Mouse (Mus musculus) heart, embryonic 12.5 days (tissue): ENCODE measurements around the gene Letm1. TPM values are rescaled to one million over a fixed set of nuclear protein-coding genes. Genes with fewer than 3 reads are reported as not detected.

Experiments used
- ATAC-seq: fragments of 200-750 bp; cut with Nextera tagmentation; 2 replicates; pipeline ENCODE4 v1.8.0; 2017; ENCODE audit warnings: moderate TSS enrichment, moderate library complexity; ENCODE audit not compliant: insufficient number of reproducible peaks, low FRiP score
- H3K27ac ChIP-seq: fragments of 300-500 bp; sonication (generic); 2 replicates; pipeline ENCODE4 v1.5.1; 2016; ENCODE audit warnings: mild to moderate bottlenecking, moderate library complexity; ENCODE audit not compliant: poor library complexity, severe bottlenecking
- H3K27me3 ChIP-seq: fragments of 300-500 bp; sonication (generic); replicated peaks from 2 replicates; pipeline ENCODE4 v1.6.1; 2016; ENCODE audit warnings: mild to moderate bottlenecking, moderate library complexity
- H3K36me3 ChIP-seq: fragments of 300-500 bp; sonication (generic); 2 replicates; pipeline ENCODE4 v1.6.1; 2016; ENCODE audit warnings: mild to moderate bottlenecking, moderate library complexity
- H3K4me1 ChIP-seq: fragments of 300-500 bp; sonication (generic); replicated peaks from 2 replicates; pipeline ENCODE4 v1.6.1; 2016; ENCODE audit warnings: mild to moderate bottlenecking
- H3K4me2 ChIP-seq: fragments of 300-500 bp; sonication (generic); 2 replicates; pipeline ENCODE4 v1.6.1; 2016; ENCODE audit warnings: mild to moderate bottlenecking, moderate library complexity
- H3K4me3 ChIP-seq: fragments of 300-500 bp; sonication (generic); 2 replicates; pipeline ENCODE4 v1.5.1; 2016; ENCODE audit warnings: mild to moderate bottlenecking
- H3K9ac ChIP-seq: fragments of 300-500 bp; sonication (generic); 2 replicates; pipeline ENCODE4 v1.6.1; 2016; ENCODE audit warnings: mild to moderate bottlenecking, moderate library complexity
- H3K9me3 ChIP-seq: fragments of 300-500 bp; sonication (generic); replicated peaks from 2 replicates; pipeline ENCODE4 v1.6.1; 2016; ENCODE audit warnings: mild to moderate bottlenecking, moderate library complexity
- WGBS: fragments of 180-500 bp; shearing (Covaris S2); methylation state at CpG from one replicate; pipeline ENCODE4 v1.1.7; 2016; 5-methylcytosine and 5-hydroxymethylcytosine counted together
- polyA plus RNA-seq: library from polyadenylated mRNA; unstranded; fragments of >200 nt; fragmentation: Nextera tagmentation; extraction: Ambion mirVana; gene quantifications from 2 replicates; pipeline ENCODE4 v1.2.1, GENCODE M21; 2016

Letm1 gene
- polyA plus RNA-seq, 1 experiment from 2014 or later: 53.1 TPM

DNA sequence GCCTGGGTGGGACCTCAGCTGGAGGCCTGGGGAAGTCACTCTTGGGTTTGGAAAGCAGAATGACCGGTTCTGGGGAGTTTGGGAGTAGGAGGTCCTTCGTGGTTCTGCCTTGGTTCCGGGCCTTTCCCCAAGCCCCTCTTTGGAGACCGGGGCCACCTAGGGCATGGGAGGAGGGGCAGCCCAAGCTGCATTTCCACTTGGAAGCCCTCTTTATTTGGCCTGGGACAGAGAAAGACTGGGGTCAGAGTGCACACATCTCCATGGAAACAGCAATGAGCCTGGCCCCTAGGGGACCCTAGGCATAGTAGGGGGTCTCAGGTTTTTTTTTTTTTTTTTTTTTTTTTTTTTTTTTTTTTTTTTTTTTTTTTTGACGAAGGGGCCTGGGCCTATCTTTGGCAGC lies 35.5 kb upstream of the Letm1 start:
- peaks cover 23% of the 10 kb centered on the region for H3K4me1 ChIP-seq

DNA sequence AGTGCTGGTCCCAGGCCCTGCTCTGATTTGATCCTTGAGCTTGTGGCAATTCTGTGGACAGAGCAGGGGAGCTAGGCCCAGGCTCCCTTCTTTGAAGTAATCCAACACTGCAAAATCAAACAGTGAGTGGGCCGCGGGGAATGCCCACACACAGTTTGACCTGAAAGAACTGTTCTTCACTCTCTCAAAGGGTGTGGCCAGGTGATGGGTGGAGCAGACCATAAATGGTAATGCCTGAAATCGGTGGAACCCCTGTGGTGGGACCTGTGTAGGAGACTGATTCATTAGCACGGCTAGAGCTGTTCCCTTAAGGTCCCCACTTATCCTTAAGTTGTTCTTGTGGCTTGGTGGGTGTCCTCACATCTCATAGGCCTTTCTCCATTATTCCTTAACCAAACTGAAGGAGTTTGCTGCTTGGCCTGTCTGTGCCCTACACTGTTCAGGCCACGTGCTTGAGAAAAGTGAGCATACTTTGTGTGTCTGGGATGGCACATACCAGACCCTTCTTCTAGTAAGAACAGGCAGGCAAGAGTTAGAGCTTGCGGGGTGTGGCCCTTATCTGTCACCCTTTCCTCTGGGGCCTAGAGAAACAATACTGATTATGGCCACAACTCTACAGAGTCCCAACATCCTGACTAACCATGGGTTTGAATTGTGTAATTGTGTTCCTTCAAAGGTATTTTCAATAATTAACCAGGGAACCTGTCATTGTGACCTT lies 33.5 kb upstream of the Letm1 start:
- Histone ChIP-seq H3K27me3 (no peaks in the 10 kb centered on the region), H3K4me3 (no peak overlapping the region), H3K9me3 (no peaks in the 10 kb centered on the region), H3K36me3 (no peaks in the 10 kb centered on the region), H3K4me1 (peaks cover 14% of the 10 kb centered on the region), H3K9ac (no peak overlapping the region), H3K27ac (no peak overlapping the region), H3K4me2 (no peak overlapping the region)
- ATAC-seq: no peak
- WGBS: 71% methylated on average over 6 of the region's 6 CpGs

More for the DNA sequence above, 35.5 kb upstream of the Letm1 start:
- Histone ChIP-seq H3K4me2 (no peak overlapping the region), H3K27ac (no peak overlapping the region), H3K36me3 (no peaks in the 10 kb centered on the region), H3K9ac (no peak overlapping the region), H3K9me3 (no peaks in the 10 kb centered on the region), H3K4me3 (no peak overlapping the region), H3K27me3 (no peaks in the 10 kb centered on the region)
- 56% methylated on average over 5 of the region's 5 CpGs for WGBS
- ATAC-seq: no peak

DNA sequence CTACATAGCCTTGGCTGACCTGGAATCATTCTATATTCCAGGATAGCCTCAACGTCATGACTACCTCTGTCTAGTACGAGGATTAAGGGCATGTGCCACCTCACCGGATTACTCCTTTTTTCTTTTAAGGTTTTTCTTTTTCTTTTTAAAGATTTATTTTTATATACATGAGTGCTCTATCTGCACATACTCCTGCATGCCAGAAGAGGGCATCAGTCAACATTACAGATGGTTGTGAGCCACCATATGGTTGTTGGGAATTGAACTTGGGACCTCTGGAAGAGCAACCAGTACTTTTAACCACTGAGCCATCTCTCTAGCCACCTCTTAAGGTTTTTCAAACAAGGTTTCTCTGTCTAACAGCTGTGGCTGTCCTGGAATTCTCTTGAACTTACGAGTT lies 28.9 kb upstream of the Letm1 start:
- no peak for ATAC-seq
- H3K9me3 ChIP-seq: 0 out of 2 replicates have a peak, but pooled peaks cover 5% of the 10 kb centered on the region
- 83% methylated on average over 4 of the region's 4 CpGs for WGBS

DNA sequence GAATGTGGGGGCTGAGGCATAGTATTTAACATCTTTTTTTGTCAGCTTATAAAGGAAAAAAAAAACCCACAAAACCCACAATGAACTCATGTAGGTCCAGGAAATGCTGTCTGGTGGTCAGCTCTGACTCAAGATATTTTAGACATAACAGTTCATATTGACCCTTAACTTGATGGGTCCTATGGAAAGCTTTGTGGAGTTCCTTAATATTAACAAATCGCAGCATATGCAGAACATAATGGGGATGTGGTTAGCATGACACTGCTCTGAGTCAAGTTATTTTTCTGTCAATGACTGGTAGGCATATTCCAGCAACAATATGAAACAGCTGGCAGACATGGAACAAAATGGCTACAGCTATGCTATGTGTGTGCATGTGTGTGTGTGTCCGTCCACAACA lies 20.7 kb upstream of the Letm1 start:
- WGBS: 55% methylated on average over 2 of the region's 2 CpGs
- ATAC-seq: no peak

More for the DNA sequence above, 28.9 kb upstream of the Letm1 start:
- Histone ChIP-seq H3K4me1 (no peaks in the 10 kb centered on the region), H3K27me3 (no peaks in the 10 kb centered on the region), H3K9ac (no peak overlapping the region), H3K4me3 (no peak overlapping the region), H3K27ac (no peak overlapping the region), H3K4me2 (no peak overlapping the region), H3K36me3 (no peaks in the 10 kb centered on the region)

DNA sequence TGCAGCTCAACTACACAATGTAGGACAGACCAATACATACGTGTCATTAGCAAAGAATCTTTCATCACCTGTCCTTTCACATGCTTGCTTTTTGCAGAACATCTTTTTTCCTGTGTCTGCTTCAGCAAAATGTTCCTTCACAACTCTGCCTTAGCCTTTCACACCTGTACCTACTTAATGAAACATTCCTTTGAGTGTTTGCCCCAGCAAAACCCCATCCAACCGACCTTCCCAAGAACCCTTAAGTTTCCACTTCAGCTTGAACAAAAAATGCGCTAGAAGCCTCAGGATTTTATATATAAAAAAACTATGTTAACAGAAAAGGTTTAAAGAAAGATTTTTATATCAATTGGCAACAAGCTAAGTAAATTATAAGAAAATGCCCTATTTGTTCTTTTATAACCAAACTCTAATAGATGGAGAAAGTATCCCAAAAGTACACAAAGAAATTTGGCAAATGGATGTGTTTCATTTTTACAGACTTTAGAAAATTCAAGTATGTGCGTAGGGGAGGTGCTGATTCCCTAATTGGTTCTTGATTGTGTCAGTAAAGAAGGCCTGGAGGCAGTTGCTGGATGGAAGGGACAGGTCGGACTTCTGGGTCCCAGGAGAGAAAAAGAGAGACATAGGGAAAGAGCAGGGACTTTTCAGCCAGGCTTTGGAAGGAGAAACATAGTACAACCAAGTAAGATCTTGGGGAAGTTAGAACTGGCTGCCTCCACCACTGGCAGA lies 9.5 kb upstream of the Letm1 start:
- no peak overlapping the region for H3K4me2 ChIP-seq

More for the DNA sequence above, 20.7 kb upstream of the Letm1 start:
- H3K27me3 ChIP-seq: no peaks in the 10 kb centered on the region
- H3K27ac ChIP-seq: no peak overlapping the region
- peaks cover 10% of the 10 kb centered on the region for H3K9me3 ChIP-seq
- H3K36me3 ChIP-seq: no peaks in the 10 kb centered on the region
- H3K4me3 ChIP-seq: no peak overlapping the region
- no peak overlapping the region for H3K4me2 ChIP-seq
- H3K9ac ChIP-seq: no peak overlapping the region
- no peaks in the 10 kb centered on the region for H3K4me1 ChIP-seq

DNA sequence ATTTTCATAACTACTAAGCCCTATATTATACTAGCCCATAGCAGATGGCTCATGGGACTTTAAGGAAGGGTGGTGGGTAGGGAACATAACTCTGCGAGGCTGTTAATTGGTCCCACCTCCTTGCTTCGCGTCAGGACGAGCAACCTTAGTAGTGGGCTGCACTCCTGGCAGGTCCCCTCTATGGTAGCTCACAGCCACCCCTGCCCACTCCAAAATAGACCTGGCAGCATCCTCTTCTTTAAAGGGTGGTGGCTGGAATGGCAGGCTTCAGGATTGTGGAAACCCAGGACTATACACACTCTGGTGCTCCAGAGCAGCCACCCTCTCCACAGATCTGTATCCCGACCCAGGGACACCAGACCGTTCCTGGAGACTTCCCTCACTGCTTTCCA lies 378 bp upstream of the Letm1 start:
- Histone ChIP-seq H3K9ac (peak overlapping the region; percentile 90), H3K4me3 (peak overlapping the region; percentile 84), H3K36me3 (no peaks in the 10 kb centered on the region; the same call in 1 of the 2 replicates), H3K4me1 (peaks cover 28% of the 10 kb centered on the region), H3K27ac (0 out of 2 replicates have a peak overlapping the region, but pooled peaks have one; percentile 77), H3K27me3 (0 out of 2 replicates have a peak, but pooled peaks cover 2% of the 10 kb centered on the region), H3K4me2 (peak overlapping the region; percentile 91), H3K9me3 (no peaks in the 10 kb centered on the region)
- 5% methylated on average over 6 of the region's 6 CpGs for WGBS
- peak; percentile 57 for ATAC-seq

More for the DNA sequence above, 9.5 kb upstream of the Letm1 start:
- H3K4me1 ChIP-seq: no peaks in the 10 kb centered on the region
- H3K4me3 ChIP-seq: no peak overlapping the region
- no peak overlapping the region for H3K27ac ChIP-seq
- H3K9me3 ChIP-seq: 0 out of 2 replicates have a peak, but pooled peaks cover 2% of the 10 kb centered on the region
- 0 out of 2 replicates have a peak, but pooled peaks cover 11% of the 10 kb centered on the region for H3K27me3 ChIP-seq
- no peak for ATAC-seq
- no peaks in the 10 kb centered on the region for H3K36me3 ChIP-seq
- WGBS: 66% methylated on average over 5 of the region's 5 CpGs
- H3K9ac ChIP-seq: no peak overlapping the region

DNA sequence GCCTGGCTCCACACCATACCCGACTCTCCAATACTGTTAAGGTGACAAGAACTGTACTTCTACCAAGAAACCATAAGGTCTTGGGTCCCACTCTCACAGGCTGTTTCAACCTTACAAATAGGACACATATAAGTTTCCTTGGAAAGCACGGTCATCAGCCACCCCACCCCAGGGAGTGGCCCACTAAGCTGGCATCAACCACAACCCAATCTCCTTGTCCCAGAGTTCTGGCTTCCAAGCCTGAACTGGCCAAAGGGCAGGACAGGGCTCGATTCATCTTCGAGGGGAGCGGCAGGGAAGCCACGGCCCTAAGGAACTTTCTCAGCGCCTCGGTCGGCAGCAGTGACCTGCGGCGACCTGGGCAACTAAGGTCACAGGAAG lies 663 bp downstream of the Letm1 start:
- Histone ChIP-seq H3K27me3 (no peaks in the 10 kb centered on the region), H3K9ac (peak overlapping the region; percentile 90), H3K4me1 (peaks cover 28% of the 10 kb centered on the region), H3K36me3 (peaks cover 10% of the 10 kb centered on the region), H3K9me3 (no peaks in the 10 kb centered on the region), H3K4me3 (peak overlapping the region; percentile 84), H3K27ac (peak overlapping the region; percentile 77), H3K4me2 (peak overlapping the region; percentile 91)
- ATAC-seq: peak; percentile 4; the same call in 1 of the 2 replicates
- WGBS: 3% methylated on average over 11 of the region's 11 CpGs

DNA sequence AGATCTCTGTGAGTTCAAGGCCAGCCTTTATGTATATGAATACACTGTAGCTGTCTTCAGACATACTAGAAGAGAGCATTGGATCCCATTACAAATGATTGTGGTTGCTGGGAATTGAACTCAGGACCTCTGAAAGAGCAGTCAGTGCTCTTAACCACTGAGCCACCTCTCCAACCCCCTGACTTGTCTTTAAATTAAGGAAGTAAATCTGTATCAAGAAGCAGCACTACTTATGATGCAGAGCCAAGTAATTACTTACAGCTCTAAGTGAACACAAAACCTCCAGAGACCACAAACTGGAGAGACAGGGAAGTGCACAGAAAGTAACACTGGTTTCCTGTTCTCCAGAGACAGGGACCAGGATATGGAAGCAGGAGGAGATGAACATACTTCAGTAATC lies 5.4 kb downstream of the Letm1 start:
- Histone ChIP-seq H3K4me3 (no peak overlapping the region), H3K4me2 (no peak overlapping the region), H3K9ac (no peak overlapping the region), H3K9me3 (no peaks in the 10 kb centered on the region), H3K4me1 (peaks cover 21% of the 10 kb centered on the region), H3K27ac (no peak overlapping the region), H3K36me3 (peaks cover 34% of the 10 kb centered on the region), H3K27me3 (no peaks in the 10 kb centered on the region)
- ATAC-seq: no peak

DNA sequence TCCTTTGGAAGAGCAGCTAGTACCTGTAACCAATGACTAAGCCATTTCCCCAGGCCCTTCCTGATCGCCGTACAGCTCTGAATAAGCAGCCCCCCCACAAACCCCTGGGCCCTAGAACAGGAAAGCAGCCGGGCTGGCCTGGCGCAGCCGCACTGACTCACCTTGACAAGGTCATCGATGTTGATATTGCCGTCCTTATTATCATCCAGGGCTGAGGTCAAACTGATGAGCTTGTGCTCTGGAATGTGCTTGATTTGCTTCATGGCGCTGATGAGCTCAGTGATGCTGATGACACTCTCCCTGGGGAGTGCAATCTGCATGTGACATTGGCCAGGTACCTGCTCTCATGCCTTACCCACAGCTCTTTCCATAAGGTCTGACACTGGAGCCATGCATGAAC lies 39.1 kb downstream of the Letm1 start:
- Histone ChIP-seq H3K4me3 (no peak overlapping the region), H3K4me2 (no peak overlapping the region), H3K4me1 (peaks cover 12% of the 10 kb centered on the region), H3K9ac (no peak overlapping the region), H3K36me3 (peaks cover 82% of the 10 kb centered on the region), H3K27ac (peak overlapping the region; percentile 40; the same call in 1 of the 2 replicates), H3K27me3 (no peaks in the 10 kb centered on the region), H3K9me3 (no peaks in the 10 kb centered on the region)
- ATAC-seq: no peak
- 51% methylated on average over 8 of the region's 8 CpGs for WGBS

DNA sequence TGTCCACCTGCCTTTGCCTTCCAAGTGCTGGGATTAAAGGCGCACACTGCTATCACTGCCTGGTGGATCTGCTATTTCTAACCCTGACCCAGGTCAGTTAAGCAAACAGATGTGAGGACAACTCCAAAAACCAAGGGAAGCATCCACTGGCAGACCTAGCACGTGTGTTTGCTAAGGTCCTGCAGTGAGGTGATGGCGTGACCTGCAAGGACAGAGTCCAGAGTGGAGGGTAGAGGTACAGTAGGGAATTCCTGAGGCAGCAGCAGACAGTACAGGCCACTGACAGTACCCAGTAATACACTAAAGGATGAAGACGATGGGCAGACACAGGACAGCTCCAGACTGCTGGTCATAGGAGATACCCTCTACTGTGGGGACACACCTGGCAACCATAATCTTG lies 42.1 kb downstream of the Letm1 start:
- Histone ChIP-seq H3K4me2 (no peak overlapping the region), H3K4me1 (peaks cover 12% of the 10 kb centered on the region), H3K9me3 (no peaks in the 10 kb centered on the region), H3K27me3 (no peaks in the 10 kb centered on the region), H3K9ac (no peak overlapping the region), H3K27ac (no peak overlapping the region), H3K4me3 (no peak overlapping the region), H3K36me3 (peaks cover 56% of the 10 kb centered on the region)
- ATAC-seq: no peak
- 80% methylated on average over 4 of the region's 4 CpGs for WGBS

DNA sequence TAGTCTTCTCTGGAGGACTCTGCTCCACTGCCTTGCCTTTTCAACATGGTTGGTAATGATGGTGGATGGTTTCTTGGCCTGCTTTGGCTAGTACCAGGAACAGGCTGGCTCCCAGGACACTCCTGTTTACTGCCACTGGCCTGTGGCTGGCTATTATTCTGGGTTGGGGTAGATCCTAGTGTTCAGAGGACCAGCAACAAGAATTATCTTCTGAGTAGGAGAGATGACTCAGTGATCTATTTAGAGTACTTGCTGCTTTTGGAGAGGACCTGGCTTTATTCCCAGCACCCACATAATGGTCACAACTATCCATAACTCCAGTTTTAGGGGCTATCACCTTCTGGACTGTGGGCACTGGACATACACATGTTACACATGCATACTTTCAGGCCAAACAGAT lies 44.3 kb downstream of the Letm1 start:
- Histone ChIP-seq H3K4me2 (no peak overlapping the region), H3K4me1 (peaks cover 6% of the 10 kb centered on the region), H3K9me3 (no peaks in the 10 kb centered on the region), H3K4me3 (no peak overlapping the region), H3K36me3 (peaks cover 54% of the 10 kb centered on the region), H3K27me3 (no peaks in the 10 kb centered on the region), H3K27ac (no peak overlapping the region), H3K9ac (no peak overlapping the region)
- no peak for ATAC-seq
